Comparison of ENCODE assay signal across 8 mouse cellular contexts in the genomic region with DNA sequence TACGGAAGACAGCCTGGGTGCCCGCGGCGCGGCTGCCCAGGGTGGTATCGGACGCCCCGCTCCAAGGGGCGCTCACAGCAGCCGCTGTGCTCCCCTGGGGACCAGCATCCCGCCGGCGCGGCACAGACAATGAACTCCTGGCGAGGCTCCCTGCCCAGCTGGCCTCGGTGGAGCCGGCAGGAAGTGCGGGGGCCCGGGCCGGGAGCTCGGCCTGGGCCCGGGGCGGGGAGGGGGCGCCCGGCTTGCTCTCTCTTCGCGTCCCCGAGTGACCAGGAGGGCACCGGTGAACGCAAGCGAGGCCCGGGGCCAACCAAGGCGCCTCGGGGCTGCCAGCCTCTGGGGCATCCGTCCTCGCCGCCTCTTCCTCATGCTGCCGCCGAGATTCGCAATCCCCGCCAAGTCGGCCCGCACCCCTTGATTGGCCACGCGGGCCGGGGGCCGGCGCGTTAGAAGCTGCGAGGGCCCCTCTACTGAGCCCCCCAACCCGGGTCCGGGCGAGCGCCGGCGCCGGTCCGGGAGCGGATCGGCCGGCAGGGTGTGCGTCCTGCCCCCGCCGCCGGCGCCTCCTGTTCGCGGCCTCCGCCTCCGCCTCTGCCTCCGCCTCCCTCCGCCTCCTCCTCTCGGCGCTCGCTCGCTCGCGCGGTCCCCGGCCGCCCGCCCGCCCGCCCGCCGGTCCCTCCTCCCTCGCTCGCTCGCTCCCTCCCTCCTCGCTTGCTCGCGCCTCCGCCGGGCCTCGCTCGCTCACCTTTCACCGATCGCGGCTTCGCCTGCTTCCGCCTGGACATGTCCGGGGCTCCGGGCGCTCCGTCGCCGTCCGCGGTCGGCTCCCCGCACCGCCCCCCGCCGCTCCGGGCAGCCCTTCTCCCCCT. TPM values are rescaled to one million over a fixed set of nuclear protein-coding genes. Genes with fewer than 3 reads are reported as not detected.
DNase-seq lines count a peak whose midpoint lies in the region; ATAC-seq and TF ChIP-seq lines count a peak whose summit lies in the region.

No protein-coding gene starts in this region.

- H3K27me3 ChIP-seq in hindbrain, postnatal 0 days (ENCODE audit: insufficient read depth, low read length) = no peaks in the 10 kb centered on the region
- peaks cover 18% of the 10 kb centered on the region; the same call in 1 of the 2 replicates for H3K27me3 ChIP-seq in limb, embryonic 14.5 days (ENCODE audit: control insufficient read depth, insufficient read depth, low read length)
- H3K27me3 ChIP-seq in midbrain, embryonic 15.5 days (replicated peaks) = peaks cover 4% of the 10 kb centered on the region; the same call in 1 of the 2 replicates

- H3K4me3 ChIP-seq in cortical plate, adult 2 months (ENCODE audit: insufficient read depth, low read length) = peak overlapping the region; percentile 41
- peak overlapping the region; percentile 81 for H3K4me3 ChIP-seq in hindbrain, postnatal 0 days (ENCODE audit: low read length)
- peak overlapping the region; percentile 89 for H3K4me3 ChIP-seq in limb, embryonic 14.5 days (replicated peaks; ENCODE audit: low read length)
- H3K4me3 ChIP-seq in midbrain, embryonic 15.5 days = peak overlapping the region; percentile 74

- peak overlapping the region; percentile 95 for H3K4me2 ChIP-seq in hindbrain, postnatal 0 days (ENCODE audit: low read depth, low read length)
- H3K4me2 ChIP-seq in limb, embryonic 14.5 days (replicated peaks; ENCODE audit: low read depth, low read length, severe bottlenecking) = peak overlapping the region; percentile 95
- H3K4me2 ChIP-seq in midbrain, embryonic 15.5 days = peak overlapping the region; percentile 88

- no peak for TF ChIP-seq CTCF in cortical plate, adult 2 months (IDR thresholded peaks at IDR 0.05; ENCODE audit: extremely low read depth, insufficient read depth, low read length)
- TF ChIP-seq CTCF in hindbrain, postnatal 0 days (IDR thresholded peaks at IDR 0.05; ENCODE audit: low read depth) = no peak

- H3K9ac ChIP-seq in hindbrain, postnatal 0 days (replicated peaks; ENCODE audit: low read length) = peak overlapping the region; percentile 85
- H3K9ac ChIP-seq in limb, embryonic 14.5 days (ENCODE audit: low read depth, low read length, severe bottlenecking) = peak overlapping the region; percentile 97
- H3K9ac ChIP-seq in midbrain, embryonic 15.5 days = peak overlapping the region; percentile 97

- peak; percentile 61 for ATAC-seq in hindbrain, postnatal 0 days
- peak; percentile 66 for ATAC-seq in limb, embryonic 14.5 days (ENCODE audit: low FRiP score, low read depth)
- peak; percentile 40 for ATAC-seq in midbrain, embryonic 15.5 days (replicated peaks)

- H3K4me1 ChIP-seq in cortical plate, adult 2 months (ENCODE audit: control insufficient read depth, insufficient read depth, low read length) = 0 out of 2 replicates have a peak, but pooled peaks cover 2% of the 10 kb centered on the region
- H3K4me1 ChIP-seq in hindbrain, postnatal 0 days (ENCODE audit: insufficient read depth, low read length) = peaks cover 32% of the 10 kb centered on the region
- H3K4me1 ChIP-seq in limb, embryonic 14.5 days (ENCODE audit: control insufficient read depth, insufficient read depth, low read length) = peaks cover 48% of the 10 kb centered on the region
- peaks cover 73% of the 10 kb centered on the region for H3K4me1 ChIP-seq in midbrain, embryonic 15.5 days

- WGBS in hindbrain, postnatal 0 days = 2% methylated on average over 75 of the region's 115 CpGs
- under 1% methylated on average over 57 of the region's 115 CpGs for WGBS in limb, embryonic 14.5 days
- WGBS in midbrain, embryonic 15.5 days = under 1% methylated on average over 70 of the region's 115 CpGs

- no peak for TF ChIP-seq POLR2A in cortical plate, adult 2 months (IDR thresholded peaks at IDR 0.05; ENCODE audit: extremely low read depth, insufficient read depth, low read length)
- TF ChIP-seq POLR2A in limb, embryonic 14.5 days (IDR thresholded peaks at IDR 0.05; ENCODE audit: borderline replicate concordance, extremely low read depth, insufficient read depth, insufficient read length) = no peak

- DNase-seq in 3134 (ENCODE audit: extremely low read depth, insufficient read length, low spot score) (peak; percentile 64), R1 (ENCODE audit: low read depth, low spot score) (peak; percentile 42)
- DNase-seq in gastrocnemius, postnatal 25 days = peak; percentile 85
- peak; percentile 80 for DNase-seq in hindbrain, postnatal 0 days (ENCODE audit: low spot score)
- peak; percentile 66 for DNase-seq in limb, embryonic 14.5 days (ENCODE audit: low spot score)
- DNase-seq in c-Kit-positive CD71-positive TER-119-positive erythroid progenitor cells, embryonic 14.5 days (ENCODE audit: low spot score) = no peak

- H3K27ac ChIP-seq in cortical plate, adult 2 months (ENCODE audit: insufficient read depth, low read length) = peak overlapping the region; percentile 69; the same call in 1 of the 2 replicates
- peak overlapping the region; percentile 94 for H3K27ac ChIP-seq in hindbrain, postnatal 0 days
- H3K27ac ChIP-seq in limb, embryonic 14.5 days (replicated peaks; ENCODE audit: low read depth, low read length) = peak overlapping the region; percentile 98
- H3K27ac ChIP-seq in midbrain, embryonic 15.5 days = peak overlapping the region; percentile 98

- H3K36me3 ChIP-seq in hindbrain, postnatal 0 days (ENCODE audit: insufficient read depth, low read length) = no peaks in the 10 kb centered on the region
- no peaks in the 10 kb centered on the region for H3K36me3 ChIP-seq in limb, embryonic 14.5 days (ENCODE audit: control insufficient read depth, insufficient read depth, low read length)
- no peaks in the 10 kb centered on the region for H3K36me3 ChIP-seq in midbrain, embryonic 15.5 days (replicated peaks)

- no peaks in the 10 kb centered on the region for H3K9me3 ChIP-seq in hindbrain, postnatal 0 days (ENCODE audit: low read length)
- H3K9me3 ChIP-seq in limb, embryonic 14.5 days (ENCODE audit: control insufficient read depth, low read length) = no peaks in the 10 kb centered on the region
- H3K9me3 ChIP-seq in midbrain, embryonic 15.5 days = no peaks in the 10 kb centered on the region

RNA-seq across cellular contexts. Expression of a gene that starts 0.7 kb away (rescaled TPM):
- polyA plus RNA-seq in cortical plate, adult 2 months (2012; rRNA removed) = 13.8 and 15.1 TPM in 2 replicates
- 10 to 100 TPM; 15.6 to 16.4 TPM for total RNA-seq in gastrocnemius, postnatal 25 days (2021)
- total RNA-seq in hindbrain, postnatal 0 days (2014; rRNA removed) = 73.6 and 74.8 TPM in 2 replicates
- polyA plus RNA-seq in hindbrain, postnatal 0 days (2015; fragmentation: Nextera tagmentation; extraction: Ambion mirVana) = 22.2 and 22.3 TPM in 2 replicates
- 46.4 and 59.9 TPM in 2 replicates for polyA plus RNA-seq in limb, embryonic 14.5 days (2012; rRNA removed)
- 24.4 and 33.2 TPM in 2 replicates for polyA plus RNA-seq in limb, embryonic 14.5 days (2014; fragmentation: Nextera tagmentation; extraction: Ambion mirVana)
- 35.1 and 35.7 TPM in 2 replicates for polyA plus RNA-seq in midbrain, embryonic 15.5 days (2015; fragmentation: Nextera tagmentation; extraction: Ambion mirVana)
